Mouse (Mus musculus) stomach, embryonic 14.5 days (tissue): Measurements from ENCODE around the gene Pigl. TPM values are rescaled to one million over a fixed set of nuclear protein-coding genes. Genes with fewer than 3 reads are reported as not detected.
A peak's percentile ranks its signal among the peaks of the same experiment; 100 is the strongest.

Experiments used
- ATAC-seq: fragments of 200-750 bp; cut with Nextera tagmentation; 2 replicates; pipeline ENCODE4 v1.8.0; 2017; ENCODE audit warnings: low read depth, moderate TSS enrichment; ENCODE audit not compliant: insufficient number of reproducible peaks, insufficient read depth, low FRiP score
- H3K27ac ChIP-seq: fragments of 300-500 bp; sonication (generic); 2 replicates; pipeline ENCODE4 v1.5.1; 2014; ENCODE audit warnings: mild to moderate bottlenecking, low read length, moderate library complexity, mixed read lengths
- H3K27me3 ChIP-seq: fragments of 300-500 bp; sonication (generic); 2 replicates; pipeline ENCODE4 v1.6.1; 2014; ENCODE audit warnings: low read length, control low read depth, mixed read lengths; ENCODE audit not compliant: control insufficient read depth, insufficient read depth
- H3K36me3 ChIP-seq: fragments of 300-500 bp; sonication (generic); 2 replicates; pipeline ENCODE4 v1.6.1; 2014; ENCODE audit warnings: mild to moderate bottlenecking, control low read depth, low read length, moderate library complexity, mixed read lengths; ENCODE audit not compliant: control insufficient read depth, insufficient read depth
- H3K4me1 ChIP-seq: fragments of 300-500 bp; sonication (generic); 2 replicates; pipeline ENCODE4 v1.6.1; 2014; ENCODE audit warnings: low read length, control low read depth, mixed read lengths; ENCODE audit not compliant: control insufficient read depth, insufficient read depth
- H3K4me2 ChIP-seq: fragments of 300-500 bp; sonication (generic); replicated peaks from 2 replicates; pipeline ENCODE4 v1.6.1; 2014; ENCODE audit warnings: low read depth, low read length, control low read depth
- H3K4me3 ChIP-seq: fragments of 300-500 bp; sonication (generic); 2 replicates; pipeline ENCODE4 v1.5.1; 2014; ENCODE audit warnings: low read depth, low read length, control low read depth
- H3K9ac ChIP-seq: fragments of 300-500 bp; sonication (generic); replicated peaks from 2 replicates; pipeline ENCODE4 v1.6.1; 2014; ENCODE audit warnings: low read depth, mild to moderate bottlenecking, control low read depth, low read length, moderate library complexity, mixed read lengths
- H3K9me3 ChIP-seq: fragments of 300-500 bp; sonication (generic); 2 replicates; pipeline ENCODE4 v1.6.1; 2016; ENCODE audit warnings: low read depth, low read length, control low read depth; ENCODE audit not compliant: control insufficient read depth
- WGBS: fragments of 180-500 bp; shearing (Covaris S2); extraction: QIAGEN DNeasy Blood & Tissue Kit; methylation state at CpG from one replicate; pipeline ENCODE4 v1.1.7; 2014; 5-methylcytosine and 5-hydroxymethylcytosine counted together
- polyA plus RNA-seq: library from polyadenylated mRNA; unstranded; fragments of >200 nt; fragmentation: Nextera tagmentation; extraction: Ambion mirVana; gene quantifications from 2 replicates; pipeline ENCODE4 v1.2.1, GENCODE M21; 2014

Gene Pigl
- polyA plus RNA-seq, 1 experiment from 2014 or later = 11.1 TPM

DNA sequence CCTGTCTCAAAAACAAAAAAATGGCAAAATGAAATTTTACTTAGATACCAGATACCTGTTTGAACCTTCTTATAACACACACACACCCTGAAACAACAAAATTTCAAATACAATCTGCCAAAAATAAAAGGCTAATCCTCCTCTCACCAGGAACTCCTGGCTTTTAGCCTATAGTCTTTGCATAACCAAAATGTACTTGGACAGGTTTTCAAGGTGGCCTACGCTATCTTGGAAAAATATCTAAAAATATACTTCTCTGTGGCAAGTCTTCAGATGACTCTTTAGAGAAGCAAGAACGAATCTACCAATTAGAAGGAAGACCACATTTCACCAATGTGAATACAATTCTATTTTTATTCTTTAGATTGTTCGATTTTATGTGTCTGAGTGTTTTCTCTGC is 12.5 kb upstream of the Pigl start:
- Histone ChIP-seq H3K27ac (no peak overlapping the region), H3K9me3 (no peaks in the 10 kb centered on the region), H3K4me1 (no peaks in the 10 kb centered on the region), H3K36me3 (no peaks in the 10 kb centered on the region; the same call in 1 of the 2 replicates), H3K4me2 (no peak overlapping the region), H3K4me3 (no peak overlapping the region), H3K27me3 (no peaks in the 10 kb centered on the region), H3K9ac (no peak overlapping the region)
- ATAC-seq = no peak
- WGBS = 89% methylated on average over 3 of the region's 3 CpGs

DNA sequence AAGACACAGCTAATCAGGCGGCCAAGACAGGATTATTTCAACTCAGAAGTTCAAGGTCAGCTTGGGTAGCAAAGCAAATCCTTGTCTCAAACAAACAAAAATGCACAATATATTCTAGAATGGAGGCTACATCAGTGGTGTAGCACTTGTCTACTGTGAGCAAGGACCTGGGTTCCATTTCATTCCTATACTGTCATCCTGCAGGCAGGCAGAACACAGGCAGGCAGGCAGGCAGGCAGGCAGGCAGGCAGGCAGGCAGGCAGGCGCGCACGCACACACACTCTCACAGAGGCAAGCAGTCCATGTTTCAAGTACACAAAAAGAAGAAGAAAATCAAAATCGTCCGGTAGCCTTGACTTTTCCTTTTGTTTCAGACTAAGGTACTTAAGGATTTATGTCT is 9.3 kb upstream of the Pigl start:
- H3K27ac ChIP-seq = no peak overlapping the region
- no peaks in the 10 kb centered on the region for H3K4me1 ChIP-seq
- H3K9me3 ChIP-seq = no peaks in the 10 kb centered on the region
- no peak overlapping the region for H3K4me2 ChIP-seq
- ATAC-seq = no peak
- H3K36me3 ChIP-seq = no peaks in the 10 kb centered on the region; the same call in 1 of the 2 replicates
- no peaks in the 10 kb centered on the region for H3K27me3 ChIP-seq
- no peak overlapping the region for H3K9ac ChIP-seq
- 92% methylated on average over 6 of the region's 6 CpGs for WGBS
- no peak overlapping the region for H3K4me3 ChIP-seq

GRCm38 (mm10) chr11:62455193-62455592 is 3.1 kb upstream of the Pigl start:
- Histone ChIP-seq H3K27ac (no peak overlapping the region), H3K27me3 (no peaks in the 10 kb centered on the region), H3K4me2 (peak overlapping the region; percentile 82; the same call in 1 of the 2 replicates), H3K4me3 (no peak overlapping the region), H3K36me3 (no peaks in the 10 kb centered on the region), H3K9me3 (no peaks in the 10 kb centered on the region), H3K4me1 (peaks cover 6% of the 10 kb centered on the region; the same call in 1 of the 2 replicates), H3K9ac (0 out of 2 replicates have a peak overlapping the region, but pooled peaks have one; percentile 3)
- WGBS = 63% methylated on average over 1 of the region's 1 CpGs
- ATAC-seq = no peak

DNA sequence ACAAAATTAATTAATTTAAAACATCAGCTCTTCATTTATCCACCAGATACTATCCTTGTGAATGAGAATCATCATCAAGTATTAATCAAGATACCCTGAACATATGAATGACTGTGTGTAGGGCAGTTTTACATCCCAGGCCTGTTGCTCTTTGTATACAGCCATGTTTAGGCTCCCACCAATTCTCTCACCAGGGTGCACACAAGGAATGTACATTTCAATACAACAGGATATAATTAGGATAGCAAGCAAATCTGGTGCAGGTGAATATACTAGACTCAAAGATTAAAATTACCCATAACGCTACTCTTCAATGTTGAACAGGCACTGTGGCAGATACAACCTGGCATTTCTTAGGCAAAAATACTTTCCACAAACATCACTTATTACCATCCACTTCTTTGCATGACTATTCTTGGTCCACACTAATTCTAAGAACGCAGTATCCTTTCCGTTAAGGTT is 2.2 kb upstream of the Pigl start:
- peaks cover 6% of the 10 kb centered on the region; the same call in 1 of the 2 replicates for H3K4me1 ChIP-seq
- H3K27me3 ChIP-seq = no peaks in the 10 kb centered on the region
- no peaks in the 10 kb centered on the region for H3K36me3 ChIP-seq
- peak overlapping the region; percentile 83 for H3K9ac ChIP-seq
- H3K27ac ChIP-seq = no peak overlapping the region
- no peak for ATAC-seq
- 6% methylated on average over 3 of the region's 3 CpGs for WGBS
- H3K4me3 ChIP-seq = peak overlapping the region; percentile 99
- H3K4me2 ChIP-seq = peak overlapping the region; percentile 82
- no peaks in the 10 kb centered on the region for H3K9me3 ChIP-seq

- Histone ChIP-seq H3K9me3 (no peaks in the 10 kb centered on the region), H3K27ac (peak overlapping the region; percentile 98), H3K4me1 (peaks cover 6% of the 10 kb centered on the region; the same call in 1 of the 2 replicates), H3K9ac (peak overlapping the region; percentile 83), H3K4me2 (peak overlapping the region; percentile 82), H3K4me3 (peak overlapping the region; percentile 99), H3K27me3 (no peaks in the 10 kb centered on the region), H3K36me3 (no peaks in the 10 kb centered on the region)
- WGBS = under 1% methylated on average over 42 of the region's 42 CpGs
- ATAC-seq = peak; percentile 75
Measured at GRCm38 (mm10) chr11:62456483-62457172, 1.6 kb upstream of the Pigl start.

- ATAC-seq = peak; percentile 95
- Histone ChIP-seq H3K27ac (peak overlapping the region; percentile 98), H3K4me2 (peak overlapping the region; percentile 82), H3K36me3 (no peaks in the 10 kb centered on the region), H3K4me3 (peak overlapping the region; percentile 99), H3K27me3 (no peaks in the 10 kb centered on the region), H3K9ac (peak overlapping the region; percentile 83), H3K4me1 (peaks cover 6% of the 10 kb centered on the region; the same call in 1 of the 2 replicates), H3K9me3 (no peaks in the 10 kb centered on the region)
- under 1% methylated on average over 56 of the region's 73 CpGs for WGBS
Measured at GRCm38 (mm10) chr11:62457241-62457890, 894 bp upstream of the Pigl start.

GRCm38 (mm10) chr11:62457891-62458270 is 379 bp upstream of the Pigl start:
- H3K36me3 ChIP-seq = no peaks in the 10 kb centered on the region
- peak overlapping the region; percentile 98 for H3K27ac ChIP-seq
- peak overlapping the region; percentile 82 for H3K4me2 ChIP-seq
- H3K27me3 ChIP-seq = no peaks in the 10 kb centered on the region
- peak overlapping the region; percentile 99 for H3K4me3 ChIP-seq
- ATAC-seq = no peak
- WGBS = under 1% methylated on average over 18 of the region's 18 CpGs
- H3K4me1 ChIP-seq = peaks cover 6% of the 10 kb centered on the region; the same call in 1 of the 2 replicates
- H3K9me3 ChIP-seq = no peaks in the 10 kb centered on the region
- peak overlapping the region; percentile 83 for H3K9ac ChIP-seq

DNA sequence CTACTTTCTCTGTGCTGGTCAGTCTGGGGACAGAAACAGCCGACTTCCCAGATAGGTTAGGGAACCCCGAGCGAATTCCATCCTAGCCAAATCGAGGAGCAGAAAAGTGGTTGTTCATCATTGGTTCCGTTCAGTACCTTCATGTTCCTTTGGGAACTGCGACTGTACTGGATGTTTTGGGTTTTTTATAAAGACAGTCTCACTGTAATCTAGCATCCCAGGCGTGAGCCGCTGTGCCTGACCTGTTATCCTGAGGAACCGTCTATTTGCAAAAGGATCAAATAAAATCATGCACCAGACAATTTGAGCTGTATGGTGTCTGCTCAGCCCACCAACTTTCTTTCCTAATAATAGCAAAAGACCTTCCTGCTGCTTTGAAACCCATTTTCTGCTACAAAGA is 520 bp downstream of the Pigl start:
- ATAC-seq = no peak
- H3K4me1 ChIP-seq = peaks cover 6% of the 10 kb centered on the region; the same call in 1 of the 2 replicates
- under 1% methylated on average over 9 of the region's 9 CpGs for WGBS
- peak overlapping the region; percentile 99 for H3K4me3 ChIP-seq
- no peaks in the 10 kb centered on the region for H3K27me3 ChIP-seq
- peak overlapping the region; percentile 98 for H3K27ac ChIP-seq
- no peaks in the 10 kb centered on the region for H3K36me3 ChIP-seq
- peak overlapping the region; percentile 82 for H3K4me2 ChIP-seq
- no peaks in the 10 kb centered on the region for H3K9me3 ChIP-seq
- peak overlapping the region; percentile 83 for H3K9ac ChIP-seq
